Mouse (Mus musculus) thymus, postnatal 0 days (tissue): ENCODE data around the gene Socs4. TPM values are rescaled to one million over a fixed set of nuclear protein-coding genes. Genes with fewer than 3 reads are reported as not detected.
"Not testable (repeated sequence)": the region's sequence is repeated elsewhere in the genome, so short reads cannot be mapped to it uniquely, and the experiment has no call there.

Experiments
- DNase-seq: peaks from one replicate; pipeline ENCODE4 v3.0.0-alpha.2; 2015; ENCODE audit warnings: low spot score
- polyA plus RNA-seq: library from polyadenylated mRNA; unstranded; fragments of >200 nt; fragmentation: Nextera tagmentation; extraction: Ambion mirVana; gene quantifications from 2 replicates; pipeline ENCODE4 v1.2.1, GENCODE M21; 2015

Socs4 gene
- polyA plus RNA-seq, 1 experiment from 2014 or later, result 6.7 TPM

- DNase-seq, result no peak
Measured at GRCm38 (mm10) chr14:47286215-47286614, 9.5 kb downstream of the Socs4 start.

- DNase-seq, result no peak
Measured at GRCm38 (mm10) chr14:47287021-47287420, 10.3 kb downstream of the Socs4 start.

- DNase-seq, result no peak
Measured at GRCm38 (mm10) chr14:47291772-47292171, 15.0 kb downstream of the Socs4 start.

- DNase-seq, result no peak
Measured at GRCm38 (mm10) chr14:47294136-47294535, 17.4 kb downstream of the Socs4 start.

GRCm38 (mm10) chr14:47296232-47296631, 19.5 kb downstream of the Socs4 start:
- no peak for DNase-seq

- peak; percentile 85 for DNase-seq
Measured at GRCm38 (mm10) chr14:47297785-47298407, 21.2 kb downstream of the Socs4 start, which contains the start of gene Mapk1ip1l. TSS of gene Mapk1ip1l (plus strand) at chr14:47298266.

GRCm38 (mm10) chr14:47298408-47298792, 21.7 kb downstream of the Socs4 start:
- DNase-seq, result no peak

GRCm38 (mm10) chr14:47298819-47299261, 22.1 kb downstream of the Socs4 start:
- DNase-seq, result peak; percentile 40

- no peak for DNase-seq
Measured at GRCm38 (mm10) chr14:47302885-47303680, 26.4 kb downstream of the Socs4 start.

GRCm38 (mm10) chr14:47304814-47305405, 28.2 kb downstream of the Socs4 start:
- no peak for DNase-seq

GRCm38 (mm10) chr14:47305933-47306332, 29.2 kb downstream of the Socs4 start:
- DNase-seq, result no peak

- DNase-seq, result no peak
Measured at GRCm38 (mm10) chr14:47307669-47308068, 30.9 kb downstream of the Socs4 start.

GRCm38 (mm10) chr14:47309061-47309460, 32.3 kb downstream of the Socs4 start:
- no peak for DNase-seq

- DNase-seq, result no peak
Measured at GRCm38 (mm10) chr14:47310342-47311181, 33.8 kb downstream of the Socs4 start.

GRCm38 (mm10) chr14:47319362-47319761, 42.6 kb downstream of the Socs4 start:
- no peak for DNase-seq

- not testable (repeated sequence) for DNase-seq
Measured at GRCm38 (mm10) chr14:47321581-47321980, 44.9 kb downstream of the Socs4 start.

GRCm38 (mm10) chr14:47325965-47326761, 49.4 kb downstream of the Socs4 start:
- no peak for DNase-seq

- no peak for DNase-seq
Measured at GRCm38 (mm10) chr14:47327347-47327746, 50.6 kb downstream of the Socs4 start.

- DNase-seq, result no peak
Measured at GRCm38 (mm10) chr14:47331920-47332319, 55.2 kb downstream of the Socs4 start.

- peak; percentile 35 for DNase-seq
Measured at GRCm38 (mm10) chr14:47334819-47335218, 58.1 kb downstream of the Socs4 start.
